Mouse (Mus musculus): ENCODE data around the gene Kif24. TPM values are rescaled to one million over a fixed set of nuclear protein-coding genes. Genes with fewer than 3 reads are reported as not detected.

Gene Kif24
- polyA plus RNA-seq, 1 experiment = 5.6 TPM

DNA sequence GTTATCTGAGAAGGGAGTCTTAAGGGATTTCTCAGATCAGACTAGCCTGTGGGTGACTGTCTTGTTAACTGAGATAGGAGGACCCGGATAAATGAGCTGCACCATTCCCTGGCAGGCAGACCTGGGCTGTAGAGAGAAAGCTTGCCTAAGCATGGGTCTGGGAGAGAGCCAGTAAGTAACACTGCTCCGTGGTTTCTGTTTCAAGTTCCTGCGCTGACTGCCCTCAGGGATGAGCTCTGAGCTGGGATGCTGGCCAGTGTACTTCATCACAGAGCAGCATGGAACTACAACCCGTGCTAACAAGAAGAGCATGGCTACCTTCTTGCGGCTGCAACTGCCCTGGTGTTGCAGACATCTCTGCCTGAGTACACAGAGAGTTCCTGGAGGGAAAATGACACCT, 64.8 kb downstream of the Kif24 start:
- no peaks in the 10 kb centered on the region for H3K4me1 ChIP-seq (replicated peaks; ENCODE audit: control insufficient read depth, insufficient read depth, low read length)
- H3K27ac ChIP-seq (ENCODE audit: control insufficient read depth, insufficient read depth, low read length) = no peak overlapping the region
- no peaks in the 10 kb centered on the region for H3K27me3 ChIP-seq (ENCODE audit: control insufficient read depth, insufficient read depth, low read length)
- no peak for TF ChIP-seq POLR2A (IDR thresholded peaks at IDR 0.05; ENCODE audit: control insufficient read depth, extremely low read depth, insufficient read depth, low read length, poor library complexity)
- no peak for TF ChIP-seq CTCF (IDR thresholded peaks at IDR 0.05; ENCODE audit: borderline replicate concordance, control insufficient read depth, extremely low read depth, insufficient read depth, low read length, poor library complexity)
- no peak for DNase-seq
- H3K4me3 ChIP-seq (ENCODE audit: control insufficient read depth, insufficient read depth, low read length) = no peak overlapping the region
- 87% methylated on average over 5 of the region's 5 CpGs for WGBS
- H3K36me3 ChIP-seq (ENCODE audit: control insufficient read depth, insufficient read depth, low read length) = no peaks in the 10 kb centered on the region; the same call in 1 of the 2 replicates

DNA sequence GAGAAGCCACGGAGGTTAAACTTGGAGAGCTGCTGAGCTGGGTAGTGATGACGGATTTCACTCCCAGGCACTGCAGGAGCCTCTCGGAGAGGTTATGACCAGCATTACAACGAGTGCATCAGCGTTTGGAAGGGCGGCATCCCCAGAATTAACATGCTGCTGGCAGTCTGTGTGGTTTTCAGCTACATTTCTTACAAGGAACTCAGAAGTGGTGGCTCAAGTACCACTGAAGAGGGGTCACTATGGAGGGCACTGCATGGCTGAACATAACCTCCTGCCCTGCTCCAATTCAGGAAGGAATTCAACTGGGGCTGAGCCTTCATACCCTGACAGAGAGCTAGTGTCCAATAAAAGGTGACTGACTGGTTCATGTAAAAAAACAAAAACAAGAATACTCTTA, 66.3 kb downstream of the Kif24 start:
- peaks cover 11% of the 10 kb centered on the region for H3K36me3 ChIP-seq (ENCODE audit: control insufficient read depth, insufficient read depth, low read length)
- TF ChIP-seq POLR2A (IDR thresholded peaks at IDR 0.05; ENCODE audit: control insufficient read depth, extremely low read depth, insufficient read depth, low read length, poor library complexity) (no peak), CTCF (IDR thresholded peaks at IDR 0.05; ENCODE audit: borderline replicate concordance, control insufficient read depth, extremely low read depth, insufficient read depth, low read length, poor library complexity) (no peak)
- no peaks in the 10 kb centered on the region for H3K27me3 ChIP-seq (ENCODE audit: control insufficient read depth, insufficient read depth, low read length)
- 96% methylated on average over 6 of the region's 6 CpGs for WGBS
- no peak overlapping the region for H3K27ac ChIP-seq (ENCODE audit: control insufficient read depth, insufficient read depth, low read length)
- DNase-seq = no peak
- H3K4me1 ChIP-seq (replicated peaks; ENCODE audit: control insufficient read depth, insufficient read depth, low read length) = no peaks in the 10 kb centered on the region
- no peak overlapping the region for H3K4me3 ChIP-seq (ENCODE audit: control insufficient read depth, insufficient read depth, low read length)

DNA sequence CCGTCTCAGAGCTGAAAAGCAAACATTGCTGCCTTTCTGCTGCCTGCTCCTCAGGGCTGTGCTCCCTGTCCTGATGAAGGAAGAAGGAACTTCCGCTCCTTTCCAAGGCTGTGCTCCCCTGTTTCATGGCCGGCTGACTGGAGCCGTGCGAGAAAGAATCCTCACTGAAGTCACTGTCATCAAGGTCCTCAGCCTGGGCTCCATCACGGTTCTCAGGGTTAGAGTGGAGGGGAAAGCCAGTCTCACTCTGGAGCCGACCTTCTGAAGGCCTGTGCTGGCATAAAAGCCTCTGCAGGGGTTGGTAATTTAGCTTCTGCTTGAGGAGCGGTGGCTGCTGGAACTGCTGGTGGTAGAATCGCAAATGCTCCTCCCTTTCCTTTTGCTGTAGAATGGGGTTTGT, 70.0 kb downstream of the Kif24 start:
- 95% methylated on average over 9 of the region's 9 CpGs for WGBS
- TF ChIP-seq CTCF (IDR thresholded peaks at IDR 0.05; ENCODE audit: borderline replicate concordance, control insufficient read depth, extremely low read depth, insufficient read depth, low read length, poor library complexity) = no peak
- no peak for TF ChIP-seq POLR2A (IDR thresholded peaks at IDR 0.05; ENCODE audit: control insufficient read depth, extremely low read depth, insufficient read depth, low read length, poor library complexity)

DNA sequence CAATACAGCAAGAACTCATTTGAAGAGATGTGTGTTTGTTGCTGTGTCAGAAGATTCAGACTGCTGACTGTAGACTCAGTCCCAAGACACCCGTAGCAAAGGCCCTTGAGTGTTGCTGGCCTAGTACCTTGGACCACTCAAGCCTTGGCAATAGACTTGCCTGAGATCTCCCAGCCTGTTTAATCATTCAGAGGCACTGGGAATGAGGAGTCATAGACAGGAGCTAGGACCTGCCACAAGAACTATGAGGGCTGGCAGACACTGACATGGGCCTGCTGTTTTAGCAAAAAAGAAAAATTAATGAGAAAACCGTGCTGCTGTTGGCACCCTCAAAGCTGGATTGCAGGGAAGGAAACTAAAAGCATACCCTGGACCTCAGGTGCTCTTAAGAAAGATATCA, 73.7 kb downstream of the Kif24 start:
- 94% methylated on average over 2 of the region's 2 CpGs for WGBS
- TF ChIP-seq CTCF (IDR thresholded peaks at IDR 0.05; ENCODE audit: borderline replicate concordance, control insufficient read depth, extremely low read depth, insufficient read depth, low read length, poor library complexity) (no peak), POLR2A (IDR thresholded peaks at IDR 0.05; ENCODE audit: control insufficient read depth, extremely low read depth, insufficient read depth, low read length, poor library complexity) (no peak)
- peaks cover 40% of the 10 kb centered on the region for H3K36me3 ChIP-seq (ENCODE audit: control insufficient read depth, insufficient read depth, low read length)
- H3K4me3 ChIP-seq (ENCODE audit: control insufficient read depth, insufficient read depth, low read length) = no peak overlapping the region
- no peak for DNase-seq
- no peaks in the 10 kb centered on the region for H3K4me1 ChIP-seq (replicated peaks; ENCODE audit: control insufficient read depth, insufficient read depth, low read length)
- H3K27ac ChIP-seq (ENCODE audit: control insufficient read depth, insufficient read depth, low read length) = no peak overlapping the region
- no peaks in the 10 kb centered on the region for H3K27me3 ChIP-seq (ENCODE audit: control insufficient read depth, insufficient read depth, low read length)

More for the DNA sequence above, 70.0 kb downstream of the Kif24 start:
- H3K36me3 ChIP-seq (ENCODE audit: control insufficient read depth, insufficient read depth, low read length) = peaks cover 33% of the 10 kb centered on the region
- H3K27me3 ChIP-seq (ENCODE audit: control insufficient read depth, insufficient read depth, low read length) = no peaks in the 10 kb centered on the region
- no peaks in the 10 kb centered on the region for H3K4me1 ChIP-seq (replicated peaks; ENCODE audit: control insufficient read depth, insufficient read depth, low read length)
- no peak overlapping the region for H3K27ac ChIP-seq (ENCODE audit: control insufficient read depth, insufficient read depth, low read length)
- no peak for DNase-seq
- H3K4me3 ChIP-seq (ENCODE audit: control insufficient read depth, insufficient read depth, low read length) = no peak overlapping the region

- TF ChIP-seq CTCF (IDR thresholded peaks at IDR 0.05; ENCODE audit: borderline replicate concordance, control insufficient read depth, extremely low read depth, insufficient read depth, low read length, poor library complexity) (no peak), POLR2A (IDR thresholded peaks at IDR 0.05; ENCODE audit: control insufficient read depth, extremely low read depth, insufficient read depth, low read length, poor library complexity) (no peak)
- 41% methylated on average over 3 of the region's 3 CpGs for WGBS
- DNase-seq = peak; percentile 70
- H3K4me3 ChIP-seq (ENCODE audit: control insufficient read depth, insufficient read depth, low read length) = no peak overlapping the region
- H3K4me1 ChIP-seq (replicated peaks; ENCODE audit: control insufficient read depth, insufficient read depth, low read length) = no peaks in the 10 kb centered on the region
- peaks cover 40% of the 10 kb centered on the region for H3K36me3 ChIP-seq (ENCODE audit: control insufficient read depth, insufficient read depth, low read length)
- no peak overlapping the region for H3K27ac ChIP-seq (ENCODE audit: control insufficient read depth, insufficient read depth, low read length)
- H3K27me3 ChIP-seq (ENCODE audit: control insufficient read depth, insufficient read depth, low read length) = no peaks in the 10 kb centered on the region
Observed at GRCm38 (mm10) chr4:41390122-41390521, 74.6 kb downstream of the Kif24 start.

DNA sequence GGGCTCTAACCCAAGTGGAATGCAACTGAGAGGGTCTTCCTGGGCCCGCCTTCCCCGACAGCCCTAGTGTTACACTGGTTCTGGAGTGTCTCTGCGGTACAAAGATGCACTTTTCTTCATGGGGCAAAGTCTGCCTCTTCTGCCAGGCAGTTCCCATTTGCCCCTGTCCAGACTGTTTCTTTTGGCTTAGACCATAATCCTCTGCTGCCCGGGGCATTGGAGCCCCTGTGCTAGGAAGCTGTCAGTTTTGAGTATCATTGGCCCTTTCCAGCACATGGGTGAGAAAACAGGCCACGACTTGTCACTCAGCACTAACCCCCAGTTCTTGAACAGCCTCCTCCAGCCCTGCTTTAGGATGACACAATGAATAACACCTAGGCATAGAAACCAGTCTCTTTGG, 75.4 kb downstream of the Kif24 start:
- WGBS = 93% methylated on average over 5 of the region's 5 CpGs
- H3K27me3 ChIP-seq (ENCODE audit: control insufficient read depth, insufficient read depth, low read length) = no peaks in the 10 kb centered on the region
- no peaks in the 10 kb centered on the region for H3K4me1 ChIP-seq (replicated peaks; ENCODE audit: control insufficient read depth, insufficient read depth, low read length)
- TF ChIP-seq CTCF (IDR thresholded peaks at IDR 0.05; ENCODE audit: borderline replicate concordance, control insufficient read depth, extremely low read depth, insufficient read depth, low read length, poor library complexity) = no peak
- no peak for TF ChIP-seq POLR2A (IDR thresholded peaks at IDR 0.05; ENCODE audit: control insufficient read depth, extremely low read depth, insufficient read depth, low read length, poor library complexity)
- H3K27ac ChIP-seq (ENCODE audit: control insufficient read depth, insufficient read depth, low read length) = no peak overlapping the region
- H3K36me3 ChIP-seq (ENCODE audit: control insufficient read depth, insufficient read depth, low read length) = peaks cover 37% of the 10 kb centered on the region
- no peak overlapping the region for H3K4me3 ChIP-seq (ENCODE audit: control insufficient read depth, insufficient read depth, low read length)
- DNase-seq = no peak

DNA sequence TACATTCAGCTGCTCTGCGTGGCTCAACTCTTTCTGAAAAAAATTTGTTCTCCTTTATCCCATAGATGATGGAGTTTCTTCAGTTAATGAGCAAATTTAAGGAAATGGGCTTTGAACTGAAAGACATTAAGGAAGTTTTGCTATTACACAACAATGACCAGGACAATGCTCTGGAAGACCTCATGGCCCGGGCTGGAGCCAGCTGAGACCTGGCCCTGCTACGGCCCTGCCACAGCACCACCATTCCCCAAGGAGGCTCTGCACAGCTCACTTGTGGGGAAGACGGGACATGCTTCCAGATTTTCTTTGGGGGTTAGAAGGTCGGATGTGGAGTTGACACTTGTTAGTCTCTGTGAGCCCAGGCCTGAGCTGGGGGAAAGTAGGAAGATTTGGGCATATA, 76.1 kb downstream of the Kif24 start:
- peaks cover 31% of the 10 kb centered on the region for H3K36me3 ChIP-seq (ENCODE audit: control insufficient read depth, insufficient read depth, low read length)
- H3K27me3 ChIP-seq (ENCODE audit: control insufficient read depth, insufficient read depth, low read length) = no peaks in the 10 kb centered on the region
- H3K4me1 ChIP-seq (replicated peaks; ENCODE audit: control insufficient read depth, insufficient read depth, low read length) = no peaks in the 10 kb centered on the region
- WGBS = 98% methylated on average over 5 of the region's 5 CpGs
- DNase-seq = no peak
- no peak for TF ChIP-seq CTCF (IDR thresholded peaks at IDR 0.05; ENCODE audit: borderline replicate concordance, control insufficient read depth, extremely low read depth, insufficient read depth, low read length, poor library complexity)
- TF ChIP-seq POLR2A (IDR thresholded peaks at IDR 0.05; ENCODE audit: control insufficient read depth, extremely low read depth, insufficient read depth, low read length, poor library complexity) = no peak
- no peak overlapping the region for H3K4me3 ChIP-seq (ENCODE audit: control insufficient read depth, insufficient read depth, low read length)
- no peak overlapping the region for H3K27ac ChIP-seq (ENCODE audit: control insufficient read depth, insufficient read depth, low read length)

Measured in thymus, adult 2 months (tissue).